In the genomic region with DNA sequence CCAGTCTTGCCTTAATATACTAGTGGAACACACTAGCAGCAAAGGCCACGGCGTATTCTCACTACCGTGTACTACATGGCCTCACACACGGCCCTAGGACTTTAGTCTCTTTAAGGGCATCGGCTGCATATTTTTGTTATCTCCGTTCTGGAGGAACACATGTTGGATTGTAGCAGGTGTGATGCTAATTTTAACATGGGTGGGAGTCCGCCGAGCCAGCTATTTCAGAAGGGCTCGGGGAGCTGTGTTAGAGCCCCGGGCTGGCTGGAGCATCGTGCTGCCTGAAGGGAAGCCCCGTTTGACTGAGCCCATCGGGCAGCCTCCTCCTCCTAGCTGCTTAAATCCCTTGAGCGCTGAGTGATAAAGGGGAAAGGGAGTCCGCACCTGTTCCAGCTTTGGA, we compare ENCODE assay signal across 31 mouse cellular contexts. TPM values are rescaled to one million over a fixed set of nuclear protein-coding genes. Genes with fewer than 3 reads are reported as not detected.
DNase-seq lines count a peak whose midpoint lies in the region; ATAC-seq and TF ChIP-seq lines count a peak whose summit lies in the region.
"Had no signal": no experiment of that assay in that cellular context is flagged by ENCODE, and none has a peak within 500 bp of the region (broad histone marks: within the 10 kb centered on the region; RNA-seq: fewer than 3 reads in every experiment).

No protein-coding gene starts in this region.

- H3K27ac ChIP-seq in heart, embryonic 12.5 days (ENCODE audit: poor library complexity, severe bottlenecking) = no peak overlapping the region
- 0 out of 2 replicates have a peak overlapping the region, but pooled peaks have one; percentile 2 for H3K27ac ChIP-seq in heart, postnatal 0 days (ENCODE audit: low read depth)
- H3K27ac ChIP-seq in limb, embryonic 14.5 days (replicated peaks; ENCODE audit: low read depth, low read length) = no peak overlapping the region
- H3K27ac ChIP-seq: embryonic facial prominence, embryonic 13.5 days; gastrocnemius, adult 2 months; liver, embryonic 14.5 days; macrophage; midbrain, embryonic 15.5 days; neural tube, embryonic 15.5 days had no signal

- H3K4me1 ChIP-seq in heart, embryonic 12.5 days (replicated peaks) = peaks cover 11% of the 10 kb centered on the region
- H3K4me1 ChIP-seq in heart, postnatal 0 days (ENCODE audit: control insufficient read depth, insufficient read depth) = no peaks in the 10 kb centered on the region
- H3K4me1 ChIP-seq in limb, embryonic 14.5 days (ENCODE audit: control insufficient read depth, insufficient read depth, low read length) = no peaks in the 10 kb centered on the region
- H3K4me1 ChIP-seq: embryonic facial prominence, embryonic 13.5 days; midbrain, embryonic 15.5 days; neural tube, embryonic 15.5 days had no signal

- H3K36me3 ChIP-seq in heart, embryonic 12.5 days = no peaks in the 10 kb centered on the region
- H3K36me3 ChIP-seq in heart, postnatal 0 days (replicated peaks; ENCODE audit: control insufficient read depth, insufficient read depth, low read length) = no peaks in the 10 kb centered on the region
- H3K36me3 ChIP-seq in limb, embryonic 14.5 days (ENCODE audit: control insufficient read depth, insufficient read depth, low read length) = no peaks in the 10 kb centered on the region
- H3K36me3 ChIP-seq: embryonic facial prominence, embryonic 13.5 days; midbrain, embryonic 15.5 days; neural tube, embryonic 15.5 days had no signal

- 46% methylated on average over 15 of the region's 15 CpGs for WGBS in heart, embryonic 12.5 days
- 33% methylated on average over 15 of the region's 15 CpGs for WGBS in heart, postnatal 0 days
- WGBS in limb, embryonic 14.5 days = 91% methylated on average over 15 of the region's 15 CpGs

- no peak for TF ChIP-seq CTCF in heart, postnatal 0 days (IDR thresholded peaks at IDR 0.05; ENCODE audit: low read depth)

- DNase-seq in heart, postnatal 14 days = no peak
- DNase-seq in heart, postnatal 0 days (ENCODE audit: low spot score) = peak; percentile 38
- no peak for DNase-seq in heart, postnatal 36 days
- DNase-seq in right cerebral cortex, postnatal 25 days = peak; percentile 15
- no peak for DNase-seq in right cerebral cortex, postnatal 4 days
- no peak for DNase-seq in limb, embryonic 14.5 days (ENCODE audit: low spot score)
- DNase-seq: adrenal gland, postnatal 14 days; cerebellum, adult 11-12 months; cerebellum, adult 9-11 months; embryo, embryonic 11 days; gastrocnemius, adult 2 months; kidney, adult 18-20 months; kidney, postnatal 36 days; liver; lung, adult 2 months; lung, postnatal 10 days; retina, postnatal 1 day; right cerebral cortex, postnatal 14 days; spleen, adult 18-20 months; thymus, adult 2 months; thymus, postnatal 36 days had no signal

- no peak overlapping the region for H3K4me3 ChIP-seq in heart, embryonic 12.5 days
- H3K4me3 ChIP-seq in heart, postnatal 0 days (ENCODE audit: low read depth, low read length) = no peak overlapping the region
- no peak overlapping the region for H3K4me3 ChIP-seq in limb, embryonic 14.5 days (replicated peaks; ENCODE audit: low read length)
- H3K4me3 ChIP-seq: embryonic facial prominence, embryonic 13.5 days; erythroblast, embryonic 14.5 days; gastrocnemius, adult 2 months; midbrain, embryonic 15.5 days; neural tube, embryonic 15.5 days had no signal

- intact Hi-C loops in heart, postnatal 14 days (cut with DNase I) = no loop called here
- intact Hi-C loops in heart, postnatal 36 days (cut with DNase I) = no loop called here

- no peak for TF ChIP-seq POLR2A in limb, embryonic 14.5 days (IDR thresholded peaks at IDR 0.05; ENCODE audit: borderline replicate concordance, extremely low read depth, insufficient read depth, insufficient read length)

- peaks cover 9% of the 10 kb centered on the region for H3K9me3 ChIP-seq in heart, embryonic 12.5 days (replicated peaks)
- H3K9me3 ChIP-seq in heart, postnatal 0 days (replicated peaks; ENCODE audit: control insufficient read depth, low read length) = no peaks in the 10 kb centered on the region; the same call in 1 of the 2 replicates
- peaks cover 5% of the 10 kb centered on the region; the same call in 1 of the 2 replicates for H3K9me3 ChIP-seq in limb, embryonic 14.5 days (ENCODE audit: control insufficient read depth, low read length)
- H3K9me3 ChIP-seq: embryonic facial prominence, embryonic 13.5 days; midbrain, embryonic 15.5 days; neural tube, embryonic 15.5 days had no signal

- no peak for ATAC-seq in heart, embryonic 12.5 days (ENCODE audit: insufficient number of reproducible peaks, low FRiP score)
- peak; percentile 83 for ATAC-seq in heart, postnatal 0 days (ENCODE audit: insufficient read depth, low read depth)
- ATAC-seq in limb, embryonic 14.5 days (ENCODE audit: low FRiP score, low read depth) = peak; percentile 63
- ATAC-seq: CD4-positive, CD25-positive, alpha-beta regulatory T cell, adult 4 months; forebrain, embryonic 16.5 days; hindbrain, embryonic 16.5 days; midbrain, embryonic 15.5 days had no signal

- 0 out of 2 replicates have a peak, but pooled peaks have one; percentile 35 for TF ChIP-seq EP300 in heart, postnatal 0 days (IDR thresholded peaks at IDR 0.05; ENCODE audit: low read depth)

- no peaks in the 10 kb centered on the region for H3K27me3 ChIP-seq in heart, embryonic 12.5 days (replicated peaks)
- no peaks in the 10 kb centered on the region for H3K27me3 ChIP-seq in heart, postnatal 0 days (ENCODE audit: control insufficient read depth, insufficient read depth, low read length)
- H3K27me3 ChIP-seq in limb, embryonic 14.5 days (ENCODE audit: control insufficient read depth, insufficient read depth, low read length) = no peaks in the 10 kb centered on the region
- H3K27me3 ChIP-seq: embryonic facial prominence, embryonic 13.5 days; midbrain, embryonic 15.5 days; neural tube, embryonic 15.5 days had no signal

- peak overlapping the region; percentile 41 for H3K4me2 ChIP-seq in heart, embryonic 12.5 days
- peak overlapping the region; percentile 27; the same call in 1 of the 2 replicates for H3K4me2 ChIP-seq in heart, postnatal 0 days (ENCODE audit: low read depth, low read length)
- H3K4me2 ChIP-seq in limb, embryonic 14.5 days (replicated peaks; ENCODE audit: low read depth, low read length, severe bottlenecking) = no peak overlapping the region
- H3K4me2 ChIP-seq: embryonic facial prominence, embryonic 13.5 days; midbrain, embryonic 15.5 days; neural tube, embryonic 15.5 days had no signal

- no peak overlapping the region for H3K9ac ChIP-seq in heart, embryonic 12.5 days
- no peak overlapping the region for H3K9ac ChIP-seq in heart, postnatal 0 days (replicated peaks; ENCODE audit: low read depth, low read length)
- H3K9ac ChIP-seq in limb, embryonic 14.5 days (ENCODE audit: low read depth, low read length, severe bottlenecking) = no peak overlapping the region
- H3K9ac ChIP-seq: embryonic facial prominence, embryonic 13.5 days; liver, embryonic 14.5 days; midbrain, embryonic 15.5 days; neural tube, embryonic 15.5 days had no signal

RNA-seq across cellular contexts. Expression of a gene that starts 39.4 kb away (rescaled TPM):
- 3.6 and 4.0 TPM in 2 replicates for polyA plus RNA-seq in heart, embryonic 12.5 days (2016; fragmentation: Nextera tagmentation; extraction: Ambion mirVana)
- 1 to 10 TPM; 1.4 to 1.6 TPM for total RNA-seq in heart, postnatal 14 days (2021)
- total RNA-seq in heart, postnatal 0 days (2014; rRNA removed; ENCODE audit: low replicate concordance) = 0.93 and 1.9 TPM in 2 replicates
- 0.74 and 0.92 TPM in 2 replicates for polyA plus RNA-seq in heart, postnatal 0 days (2015; fragmentation: Nextera tagmentation; extraction: Ambion mirVana)
- total RNA-seq in heart, postnatal 36 days (2021) = 1 to 10 TPM; 1.6 to 2.2 TPM
- 3.8 and 4.2 TPM in 2 replicates for polyA plus RNA-seq in limb, embryonic 14.5 days (2012; rRNA removed)
- 2.6 and 3.1 TPM in 2 replicates for polyA plus RNA-seq in limb, embryonic 14.5 days (2014; fragmentation: Nextera tagmentation; extraction: Ambion mirVana)

RNA-seq across cellular contexts. Expression of a gene that starts 45.7 kb away (rescaled TPM):
- 8.4 and 10.5 TPM in 2 replicates for polyA plus RNA-seq in heart, embryonic 12.5 days (2016; fragmentation: Nextera tagmentation; extraction: Ambion mirVana)
- 10 to 100 TPM; 23.8 to 26.2 TPM for total RNA-seq in heart, postnatal 14 days (2021)
- total RNA-seq in heart, postnatal 0 days (2014; rRNA removed; ENCODE audit: low replicate concordance) = 18.2 and 32.1 TPM in 2 replicates
- 5.2 and 5.7 TPM in 2 replicates for polyA plus RNA-seq in heart, postnatal 0 days (2015; fragmentation: Nextera tagmentation; extraction: Ambion mirVana)
- 10 to 100 TPM; 21.7 to 23.2 TPM for total RNA-seq in heart, postnatal 36 days (2021)
- polyA plus RNA-seq in limb, embryonic 14.5 days (2012; rRNA removed) = 10.8 and 12.6 TPM in 2 replicates
- 13.3 and 13.4 TPM in 2 replicates for polyA plus RNA-seq in limb, embryonic 14.5 days (2014; fragmentation: Nextera tagmentation; extraction: Ambion mirVana)
- polyA plus RNA-seq: erythroblast, embryonic 14.5 days; macrophage had no signal

Comparison
In these comparisons a context has a peak if more than half of its experiments do, and no peak if none do; other contexts are left out.
1. DNase-seq: peak in heart, postnatal 0 days (single experiment) and right cerebral cortex, postnatal 25 days (single experiment); none in heart, postnatal 14 days (0 of 2), heart, postnatal 36 days (0 of 2), right cerebral cortex, postnatal 4 days (single experiment) and limb, embryonic 14.5 days (single experiment).